Mouse (Mus musculus): ENCODE measurements around the gene Gpx7. TPM values are rescaled to one million over a fixed set of nuclear protein-coding genes. Genes with fewer than 3 reads are reported as not detected.
"Not testable (repeated sequence)": the region's sequence is repeated elsewhere in the genome, so short reads cannot be mapped to it uniquely, and the experiment has no call there.

Gene Gpx7
- total and polyA plus RNA-seq, 3 experiments: 5.1 to 8.5 (median 8.4) TPM

DNA sequence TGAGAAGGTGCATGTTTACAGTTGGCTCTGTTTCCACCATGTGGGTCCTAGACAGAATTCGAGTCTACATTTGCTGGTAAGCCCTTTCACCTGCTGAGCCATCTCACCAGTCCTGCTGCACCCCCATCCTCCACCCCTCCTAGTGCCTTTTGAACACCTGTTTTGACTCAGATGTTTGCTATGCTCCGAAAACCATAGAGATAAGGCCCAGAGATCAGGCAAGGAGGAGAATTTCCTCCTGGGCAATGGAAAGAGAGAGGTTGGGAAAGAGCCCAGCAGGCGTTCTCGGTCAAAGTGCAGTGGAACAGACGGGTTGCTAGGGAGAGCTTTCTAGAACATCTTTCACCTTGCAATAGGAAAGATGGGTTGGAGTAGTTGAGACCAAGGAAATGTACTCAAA, 15.6 kb downstream of the Gpx7 start:
- DNase-seq: no peak

DNA sequence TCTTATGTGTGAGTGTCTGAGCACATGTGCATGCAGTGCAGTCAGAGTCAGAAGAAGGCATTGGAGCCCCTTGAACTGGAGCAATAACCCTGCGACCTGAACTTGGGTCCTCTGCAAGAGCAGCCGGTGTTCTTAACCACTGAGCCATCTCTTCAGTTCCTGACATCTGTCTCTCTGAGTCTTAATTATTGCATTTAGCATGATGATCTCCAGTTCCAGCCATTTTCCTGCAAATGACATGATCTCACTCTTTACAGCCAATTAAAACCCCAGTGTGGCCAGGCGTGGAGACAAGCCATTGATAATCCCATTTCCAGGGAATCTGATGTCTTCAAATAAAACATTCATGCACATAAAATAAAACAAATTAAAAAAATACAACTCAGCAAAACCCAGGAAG, 18.0 kb downstream of the Gpx7 start:
- DNase-seq: no peak

- peak; percentile 66 for DNase-seq
These were observed 19.0 kb downstream of the Gpx7 start for GRCm38 (mm10) chr4:108387681-108388253.

DNA sequence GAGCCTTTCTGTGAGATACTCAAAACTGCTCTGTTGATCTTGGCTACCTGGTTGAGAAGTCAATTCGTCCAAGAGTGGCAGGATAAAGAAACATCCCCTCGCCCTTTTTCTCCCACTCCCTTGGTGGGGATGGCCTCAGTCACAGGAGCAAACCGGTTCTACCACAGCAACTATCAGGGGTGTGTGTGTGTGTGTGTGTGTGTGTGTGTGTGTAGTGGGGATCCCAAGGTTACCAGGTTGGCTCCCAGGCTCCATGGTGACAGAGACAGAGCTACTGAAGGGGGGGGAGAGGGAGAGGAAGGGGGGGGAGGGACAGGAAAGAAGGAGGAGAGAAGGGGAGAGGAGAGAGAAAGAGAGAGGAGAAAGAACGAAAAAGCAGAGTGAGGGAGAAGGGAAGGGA, 19.7 kb downstream of the Gpx7 start:
- no peak for DNase-seq

DNA sequence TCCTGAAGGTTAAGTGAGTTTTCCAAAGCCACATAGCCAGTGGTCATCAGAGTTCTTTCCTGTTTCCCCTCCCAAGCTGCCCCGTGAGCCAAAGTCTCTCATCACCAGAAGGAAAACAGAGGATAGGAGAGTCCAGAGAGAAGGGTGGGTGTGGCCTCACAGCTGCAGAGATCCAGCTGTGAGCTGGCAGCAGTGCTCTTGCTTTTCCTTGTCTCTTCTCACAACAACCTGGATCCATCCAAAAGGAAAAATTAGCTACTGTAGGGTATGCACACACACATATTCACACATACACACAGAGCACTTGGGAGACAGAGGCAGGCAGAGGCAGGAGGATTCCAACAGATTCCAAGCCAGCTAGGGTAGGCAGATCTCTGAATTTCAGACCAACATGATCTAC, 20.7 kb downstream of the Gpx7 start:
- DNase-seq: no peak

DNA sequence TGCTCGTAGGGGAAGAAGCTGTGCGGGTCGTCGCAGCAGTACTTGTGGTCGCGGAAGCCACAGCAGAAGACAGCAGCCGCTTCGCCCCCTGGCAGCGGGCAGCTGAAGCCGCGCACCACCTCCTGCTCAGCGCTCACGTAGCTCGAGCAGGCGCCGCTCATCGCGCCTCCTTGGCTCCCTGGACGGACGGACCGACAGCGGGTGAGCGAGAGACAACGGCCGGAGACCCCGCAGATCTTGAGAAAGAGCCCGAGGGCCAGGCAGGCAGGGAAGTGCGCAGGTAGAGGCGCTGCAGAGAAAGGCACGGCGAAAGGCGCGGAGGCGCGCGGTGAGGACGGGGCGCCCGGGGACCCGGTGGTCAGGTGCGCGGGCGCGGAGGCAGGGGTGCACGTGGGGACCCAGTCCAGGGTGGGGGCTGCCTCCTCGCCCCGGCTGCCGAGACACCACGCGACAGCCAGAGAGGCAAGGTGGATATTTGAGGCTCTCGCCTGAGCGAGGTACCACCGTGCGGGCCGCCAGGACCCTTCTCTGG, 23.5 kb downstream of the Gpx7 start, which contains the start of gene Shisal2a:
TSS of gene Shisal2a (minus strand) at position 167 of the 532 bp plus-strand sequence.
- no peak for DNase-seq

DNA sequence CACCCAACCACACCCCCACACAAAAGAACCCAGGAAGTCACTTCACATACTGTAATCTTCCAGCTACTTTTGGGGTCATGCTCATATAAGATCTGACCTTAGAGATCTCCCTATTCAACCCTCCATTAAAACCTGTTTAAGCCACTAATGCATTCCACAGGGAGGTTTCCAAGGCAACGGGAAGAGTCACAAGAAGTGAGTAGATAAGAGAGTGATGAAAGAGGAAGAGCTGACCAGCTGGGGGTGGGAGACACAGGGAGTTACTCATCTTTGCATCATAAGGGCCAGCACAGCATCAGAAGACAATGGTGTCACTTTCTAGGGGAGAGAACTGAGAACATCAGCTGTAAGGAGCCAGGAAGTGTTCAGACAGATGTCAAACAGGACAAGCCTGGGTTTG, 26.6 kb downstream of the Gpx7 start:
- no peak for DNase-seq

DNA sequence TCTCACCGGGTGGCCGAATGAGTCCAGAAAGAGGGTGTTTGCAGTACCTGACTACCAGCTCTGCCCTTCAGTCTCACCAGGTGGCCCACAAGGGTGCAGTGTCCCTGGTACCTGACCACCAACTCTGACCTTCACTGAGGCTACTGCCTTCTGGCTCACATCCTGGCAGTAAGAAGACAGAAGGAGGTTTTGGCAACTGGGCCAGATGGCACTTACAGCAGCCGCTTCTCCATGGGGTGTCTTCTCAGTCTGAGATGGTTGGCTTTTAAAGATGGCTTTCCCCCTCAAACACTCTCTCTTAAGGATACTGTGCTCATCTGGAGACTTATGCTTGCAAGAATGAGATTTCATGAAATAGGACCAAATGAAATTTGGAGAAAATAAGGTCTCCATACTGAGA, 27.3 kb downstream of the Gpx7 start:
- DNase-seq: no peak

DNA sequence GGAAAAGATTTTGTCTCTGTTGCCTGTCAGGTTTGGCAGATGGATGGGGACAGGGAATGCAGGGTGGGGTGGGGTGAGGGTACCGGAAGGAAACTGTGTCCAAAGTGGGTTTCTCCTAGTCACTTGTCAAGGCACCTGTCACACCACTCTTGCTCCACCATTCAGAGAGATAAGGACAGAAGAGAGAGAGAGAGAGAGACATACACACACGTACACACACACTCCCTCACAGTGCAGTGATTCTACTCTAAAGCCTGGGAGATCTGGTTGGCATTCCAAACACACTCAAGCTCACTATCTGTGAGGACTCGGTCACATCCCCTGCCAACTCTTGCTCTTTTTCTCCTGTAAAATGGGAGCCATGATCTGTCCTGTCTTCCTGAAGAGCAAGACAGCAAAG, 34.6 kb downstream of the Gpx7 start:
- DNase-seq: no peak

DNA sequence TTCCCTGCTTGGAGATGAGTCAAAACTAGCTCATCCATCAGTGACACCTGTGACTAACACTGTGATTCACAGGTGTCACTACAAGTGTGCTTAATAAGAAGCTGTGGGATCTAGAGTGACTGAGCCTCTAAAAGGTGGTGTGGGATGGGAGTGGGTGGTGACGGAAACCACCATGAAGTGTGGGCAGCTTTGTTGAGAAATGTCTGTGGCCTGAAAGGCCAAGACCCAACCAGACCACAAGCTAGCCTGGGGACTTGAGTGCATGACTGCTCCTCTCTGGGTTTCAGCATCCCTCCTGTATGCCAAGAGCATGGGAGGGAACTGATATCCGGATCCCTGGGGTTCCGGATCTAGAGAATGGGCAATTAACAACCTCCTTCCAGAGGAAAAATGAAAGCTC, 35.3 kb downstream of the Gpx7 start:
- no peak for DNase-seq

GRCm38 (mm10) chr4:108370409-108370808, 36.4 kb downstream of the Gpx7 start:
- peak; percentile 25 for DNase-seq

DNA sequence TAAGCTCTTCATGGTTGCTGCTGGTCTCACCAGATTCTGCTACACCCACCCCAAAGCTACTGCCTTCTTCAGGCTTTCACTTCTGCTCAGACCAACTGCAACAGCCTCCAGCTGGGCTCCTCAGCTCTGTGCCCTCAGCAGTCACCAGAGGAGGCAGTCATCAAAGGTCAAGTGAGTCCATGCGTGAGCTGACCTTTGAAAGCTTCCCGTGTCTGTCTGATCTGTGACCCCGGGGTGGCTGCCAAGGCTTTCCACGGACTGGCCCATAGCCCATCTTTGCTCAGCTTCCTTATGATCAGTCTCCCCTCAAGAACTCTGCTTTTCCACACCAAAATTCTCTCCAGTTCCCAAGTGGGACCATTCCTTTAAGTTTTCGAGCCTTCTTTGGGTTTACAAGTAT, 37.5 kb downstream of the Gpx7 start:
- DNase-seq: peak; percentile 52

DNA sequence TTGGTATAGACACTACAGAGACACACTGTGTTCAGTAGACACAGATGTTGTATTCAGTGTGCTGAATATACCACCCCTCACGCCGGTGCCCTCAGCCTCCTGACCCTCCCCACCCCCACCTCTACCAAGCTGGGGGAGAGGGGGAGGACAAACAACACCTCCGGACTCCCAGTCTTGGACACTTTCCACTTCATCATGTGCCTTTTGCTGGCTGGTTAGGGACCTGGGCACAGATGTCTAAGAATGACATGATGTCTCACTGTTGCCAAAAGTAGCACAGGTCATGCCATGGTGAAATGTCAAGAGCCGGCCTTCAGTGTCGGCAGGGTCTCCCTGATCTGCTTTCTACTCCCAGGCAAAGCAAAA, 42.7 kb downstream of the Gpx7 start:
- DNase-seq: peak; percentile 40

DNA sequence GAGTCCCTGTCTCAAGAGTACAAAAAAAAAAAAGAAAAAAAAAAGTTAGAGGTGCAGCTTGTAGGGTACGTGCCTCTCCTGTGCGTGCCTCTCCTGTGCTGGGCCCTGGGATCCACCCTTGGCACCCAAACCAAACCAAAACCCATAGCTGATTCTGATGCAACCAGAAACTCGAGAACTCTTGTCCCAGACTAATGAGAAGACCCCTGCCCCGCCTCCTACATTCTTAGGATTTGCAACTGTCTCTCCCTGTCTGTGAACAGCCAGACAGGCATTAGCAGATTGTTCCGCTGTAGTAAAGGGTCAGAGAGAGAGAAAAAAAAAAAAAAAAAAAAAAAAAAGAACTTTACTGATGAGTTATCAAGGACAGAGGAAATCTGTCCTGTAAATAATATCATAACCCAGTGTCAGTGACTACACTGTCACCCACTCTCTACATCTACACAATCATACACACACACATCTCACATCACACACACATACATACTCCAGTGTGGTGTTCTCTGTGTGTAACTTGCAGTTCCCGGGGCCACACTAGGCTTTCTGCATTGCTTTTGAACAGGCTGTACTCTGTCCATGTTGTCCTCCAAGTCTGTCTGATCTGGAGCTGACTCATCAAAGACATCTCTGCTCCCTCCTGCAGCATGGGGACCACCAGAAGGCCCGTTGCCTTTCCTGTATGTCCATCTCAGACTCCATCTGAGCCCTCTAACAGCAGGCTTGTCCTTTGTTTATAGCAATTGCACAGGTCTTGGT, 43.2 kb downstream of the Gpx7 start:
- DNase-seq: peak; percentile 27

GRCm38 (mm10) chr4:108362321-108363261, 44.2 kb downstream of the Gpx7 start:
- DNase-seq: peak; percentile 33

DNA sequence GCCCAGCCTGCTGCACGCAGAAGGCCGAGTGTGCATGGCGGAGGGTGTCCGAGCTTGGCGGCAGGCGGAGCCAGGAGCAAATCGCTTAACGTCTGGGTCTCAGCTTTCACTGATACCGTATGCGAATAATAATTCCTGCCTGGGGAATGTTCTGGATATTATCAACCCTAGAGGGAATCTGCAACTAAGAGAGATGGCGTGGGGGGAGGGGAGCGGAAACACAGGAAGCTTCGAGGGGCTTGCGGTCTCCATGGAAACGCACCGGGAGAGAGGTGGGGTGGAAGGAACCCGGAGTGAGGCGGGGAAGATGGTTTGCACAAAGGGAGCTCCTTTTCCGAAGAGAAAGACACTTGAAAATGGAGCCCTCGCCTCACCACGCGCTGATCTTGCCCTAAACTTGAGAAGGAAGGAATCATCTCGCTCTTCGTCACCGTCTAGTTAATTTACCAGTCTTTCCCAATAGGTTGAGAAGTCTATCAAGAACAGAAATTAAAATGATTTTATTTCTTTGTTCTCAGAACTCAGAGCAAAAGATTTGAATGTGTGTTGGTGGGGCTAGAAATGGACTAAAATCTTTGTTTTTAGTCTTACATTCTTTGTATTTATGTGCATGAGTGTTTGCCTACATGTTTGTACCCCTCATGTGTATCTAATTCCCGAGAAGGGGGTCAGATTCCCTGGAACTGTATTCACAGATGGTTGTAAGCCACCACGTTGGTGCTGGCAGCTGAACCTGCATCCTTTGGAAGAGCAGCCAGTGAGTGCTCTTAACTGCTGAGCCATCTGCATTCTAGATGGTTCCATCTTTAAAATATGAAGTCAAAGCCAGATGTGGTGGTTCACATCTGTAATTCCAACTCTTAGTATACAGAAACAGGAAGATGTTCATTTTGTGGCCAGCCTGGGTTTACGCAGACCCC, 46.4 kb downstream of the Gpx7 start:
- DNase-seq: peak; percentile 33

DNA sequence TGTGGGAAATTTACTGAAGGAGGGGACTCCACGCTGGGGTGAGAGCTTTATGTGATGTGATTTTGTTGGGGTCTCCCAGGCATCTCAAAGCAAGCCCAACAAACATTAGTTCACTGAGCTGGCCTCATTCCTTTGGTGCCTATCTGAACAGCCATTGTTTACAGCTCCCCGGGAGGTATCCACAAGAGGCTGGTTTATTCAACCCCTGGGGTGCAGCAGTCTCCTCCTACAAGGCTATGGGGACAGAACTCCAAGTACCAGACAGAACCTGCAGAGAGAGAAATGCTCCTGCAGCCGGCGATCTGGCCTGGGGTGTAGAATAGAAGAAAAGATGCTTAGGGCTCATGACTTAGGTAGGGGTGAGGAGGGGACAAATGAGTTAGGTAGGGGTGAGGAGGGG, 48.3 kb downstream of the Gpx7 start:
- no peak for DNase-seq

- no peak for DNase-seq
These were observed 49.3 kb downstream of the Gpx7 start for GRCm38 (mm10) chr4:108357458-108357857.

GRCm38 (mm10) chr4:108353591-108353990, 53.2 kb downstream of the Gpx7 start:
- DNase-seq: not testable (repeated sequence)

DNA sequence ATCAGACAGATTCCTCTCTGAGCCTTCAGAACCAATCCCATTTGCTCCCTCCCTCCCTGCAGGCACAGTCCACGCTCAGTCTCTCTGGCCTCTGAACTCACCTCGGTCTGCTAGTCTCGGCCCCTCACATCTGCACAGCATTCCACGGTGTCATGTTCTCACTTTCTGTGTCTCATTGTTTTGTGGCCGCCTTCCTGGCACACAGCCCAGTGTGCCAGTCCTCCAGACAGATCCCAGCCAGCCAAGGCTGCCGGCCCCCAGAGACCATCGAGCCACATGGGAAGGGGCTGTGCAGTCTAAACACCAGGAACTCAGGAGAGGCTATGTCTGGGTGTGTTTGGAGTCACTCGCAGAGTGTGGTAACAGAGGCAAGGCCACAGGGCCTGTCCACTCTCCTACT, 55.9 kb downstream of the Gpx7 start:
- DNase-seq: peak; percentile 42
